ENCODE assay signal across 8 mouse cellular contexts in genomic region chr17:25874721-25875170, GRCm38 (mm10). TPM values are rescaled to one million over a fixed set of nuclear protein-coding genes. Genes with fewer than 3 reads are reported as not detected.
DNase-seq lines count a peak whose midpoint lies in the region; ATAC-seq and TF ChIP-seq lines count a peak whose summit lies in the region.

Gene Mettl26, plus strand, starts transcription at chr17:25875074.

- no peak for TF ChIP-seq CTCF in bone marrow macrophage, adult 2 months (IDR thresholded peaks at IDR 0.05; ENCODE audit: low read depth, low read length)

- H3K9me3 ChIP-seq in embryonic facial prominence, embryonic 15.5 days (replicated peaks) = no peaks in the 10 kb centered on the region
- no peaks in the 10 kb centered on the region for H3K9me3 ChIP-seq in limb, embryonic 12.5 days
- no peaks in the 10 kb centered on the region for H3K9me3 ChIP-seq in midbrain, embryonic 14.5 days (ENCODE audit: control insufficient read depth, low read length)

- peak within 1 kb of the TSS; percentile 74 for H3K4me3 ChIP-seq in bone marrow macrophage, adult 2 months (ENCODE audit: insufficient read depth, low read length)
- peak within 1 kb of the TSS; percentile 86 for H3K4me3 ChIP-seq in embryonic facial prominence, embryonic 15.5 days (replicated peaks)
- H3K4me3 ChIP-seq in limb, embryonic 12.5 days (replicated peaks) = peak within 1 kb of the TSS; percentile 80
- peak within 1 kb of the TSS; percentile 75 for H3K4me3 ChIP-seq in midbrain, embryonic 14.5 days (replicated peaks; ENCODE audit: low read depth, low read length)

- peak within 1 kb of the TSS; percentile 68 for H3K9ac ChIP-seq in embryonic facial prominence, embryonic 15.5 days
- H3K9ac ChIP-seq in limb, embryonic 12.5 days (replicated peaks) = peak within 1 kb of the TSS; percentile 73
- H3K9ac ChIP-seq in midbrain, embryonic 14.5 days (replicated peaks; ENCODE audit: low read length) = peak within 1 kb of the TSS; percentile 80

- H3K4me2 ChIP-seq in embryonic facial prominence, embryonic 15.5 days (replicated peaks) = peak within 1 kb of the TSS; percentile 91
- H3K4me2 ChIP-seq in limb, embryonic 12.5 days = peak within 1 kb of the TSS; percentile 89
- peak within 1 kb of the TSS; percentile 97 for H3K4me2 ChIP-seq in midbrain, embryonic 14.5 days (ENCODE audit: low read length)

- peaks cover 17% of the 10 kb centered on the region; the same call in 1 of the 2 replicates for H3K36me3 ChIP-seq in embryonic facial prominence, embryonic 15.5 days
- H3K36me3 ChIP-seq in limb, embryonic 12.5 days = peaks cover 22% of the 10 kb centered on the region
- peaks cover 17% of the 10 kb centered on the region for H3K36me3 ChIP-seq in midbrain, embryonic 14.5 days (ENCODE audit: control insufficient read depth, insufficient read depth, low read length)

- WGBS in embryonic facial prominence, embryonic 15.5 days = under 1% methylated on average over 25 of the region's 25 CpGs
- WGBS in limb, embryonic 12.5 days = under 1% methylated on average over 25 of the region's 25 CpGs
- under 1% methylated on average over 25 of the region's 25 CpGs for WGBS in midbrain, embryonic 14.5 days

- ATAC-seq in embryonic facial prominence, embryonic 15.5 days (ENCODE audit: insufficient number of reproducible peaks, low FRiP score, low TSS enrichment, low read depth) = peak; percentile 83
- peak; percentile 53; the same call in 1 of the 2 replicates for ATAC-seq in limb, embryonic 12.5 days (ENCODE audit: insufficient number of reproducible peaks, insufficient read depth, low FRiP score, low TSS enrichment, low read depth)
- ATAC-seq in midbrain, embryonic 14.5 days (ENCODE audit: low FRiP score, low TSS enrichment) = peak; percentile 79

- H3K27me3 ChIP-seq in embryonic facial prominence, embryonic 15.5 days = no peaks in the 10 kb centered on the region
- H3K27me3 ChIP-seq in limb, embryonic 12.5 days = no peaks in the 10 kb centered on the region
- no peaks in the 10 kb centered on the region for H3K27me3 ChIP-seq in midbrain, embryonic 14.5 days (ENCODE audit: control insufficient read depth, insufficient read depth, low read length)

- H3K27ac ChIP-seq in bone marrow macrophage, adult 2 months (ENCODE audit: insufficient read depth, low read depth, low read length) = peak within 1 kb of the TSS; percentile 41
- H3K27ac ChIP-seq in embryonic facial prominence, embryonic 15.5 days (replicated peaks) = peak within 1 kb of the TSS; percentile 96
- peak within 1 kb of the TSS; percentile 93 for H3K27ac ChIP-seq in limb, embryonic 12.5 days
- H3K27ac ChIP-seq in midbrain, embryonic 14.5 days (replicated peaks; ENCODE audit: low read depth, low read length) = peak within 1 kb of the TSS; percentile 94

- TF ChIP-seq POLR2A in bone marrow macrophage, adult 2 months (IDR thresholded peaks at IDR 0.05; ENCODE audit: borderline replicate concordance, low read depth, low read length) = no peak

- peaks cover 18% of the 10 kb centered on the region for H3K4me1 ChIP-seq in bone marrow macrophage, adult 2 months (ENCODE audit: control insufficient read depth, insufficient read depth, low read length)
- peaks cover 24% of the 10 kb centered on the region for H3K4me1 ChIP-seq in embryonic facial prominence, embryonic 15.5 days
- peaks cover 21% of the 10 kb centered on the region for H3K4me1 ChIP-seq in limb, embryonic 12.5 days (replicated peaks)
- peaks cover 23% of the 10 kb centered on the region for H3K4me1 ChIP-seq in midbrain, embryonic 14.5 days (ENCODE audit: control insufficient read depth, insufficient read depth, low read length)

- peak; percentile 96 for DNase-seq in B cell, adult 2 months
- peak; percentile 96 for DNase-seq in heart, adult 8-10 months (ENCODE audit: low spot score)
- DNase-seq in kidney, adult 8-10 months = peak; percentile 88 to 95
- peak; percentile 97 for DNase-seq in midbrain, embryonic 14.5 days
- DNase-seq in spleen, adult 12 weeks (ENCODE audit: low spot score) = peak; percentile 92

RNA-seq across cellular contexts. Expression of gene Mettl26, which starts in this region (rescaled TPM):
- 16.1 and 17.0 TPM in 2 replicates for polyA plus RNA-seq in bone marrow macrophage, adult 2 months (2012; ENCODE audit: insufficient read depth, insufficient read length, missing spikeins)
- polyA plus RNA-seq in embryonic facial prominence, embryonic 15.5 days (2015; fragmentation: Nextera tagmentation; extraction: Ambion mirVana) = 49.6 and 51.8 TPM in 2 replicates
- total RNA-seq in heart, adult 8-10 months (2022) = 10 to 100 TPM; 13.6 to 16.8 (median 14.5) TPM
- 56.1 and 60.1 TPM in 2 replicates for polyA plus RNA-seq in limb, embryonic 12.5 days (2016; fragmentation: Nextera tagmentation; extraction: Ambion mirVana)
- 58.2 and 75.9 TPM in 2 replicates for polyA plus RNA-seq in midbrain, embryonic 14.5 days (2014; fragmentation: Nextera tagmentation; extraction: Ambion mirVana)

Comparison
In these comparisons a context has a peak if more than half of its experiments do, and no peak if none do; other contexts are left out.
1. Peak in every context shown above with its lines: DNase-seq, ATAC-seq, H3K4me3 ChIP-seq and H3K27ac ChIP-seq.
2. H3K27ac ChIP-seq: peak in every context shown above with its lines; median percentile 96 in embryonic facial prominence, embryonic 15.5 days; 94 in midbrain, embryonic 14.5 days; 93 in limb, embryonic 12.5 days; 41 in bone marrow macrophage, adult 2 months.